Mouse (Mus musculus) ES-E14 (cell line): ENCODE results near the gene Rtel1.

ENCODE experiments used
- CHD2 ChIP-seq: IDR thresholded peaks from 2 replicates; pipeline ENCODE4 v1.6.1; 2014; ENCODE audit warnings: mild to moderate bottlenecking, low read depth, low read length, inconsistent platforms
- HCFC1 ChIP-seq: IDR thresholded peaks from 2 replicates; pipeline ENCODE4 v1.6.1; 2012; ENCODE audit warnings: low read length, inconsistent platforms, borderline replicate concordance; ENCODE audit not compliant: insufficient read depth
- MAFK ChIP-seq: IDR thresholded peaks from 2 replicates; pipeline ENCODE4 v1.6.1; 2014; ENCODE audit warnings: mild to moderate bottlenecking, low read depth, low read length, inconsistent platforms; ENCODE audit not compliant: insufficient read depth
- ZC3H11A ChIP-seq: IDR thresholded peaks from 2 replicates; pipeline ENCODE4 v1.6.1; 2012; ENCODE audit warnings: low read depth, mild to moderate bottlenecking, inconsistent platforms, low read length, borderline replicate concordance
- ZNF384 ChIP-seq: IDR thresholded peaks from 2 replicates; pipeline ENCODE4 v1.6.1; 2012; ENCODE audit warnings: low read depth, low read length, inconsistent platforms

GRCm38 (mm10) chr2:181364487-181364859, 44.9 kb downstream of the Rtel1 start:
- TF ChIP-seq HCFC1 (no peak), CHD2 (no peak), ZC3H11A (no peak), MAFK (no peak), ZNF384 (no peak)
